Mouse (Mus musculus) naive thymus-derived CD4-positive, alpha-beta T cell, adult 2 months (primary cell): ENCODE measurements around the gene Armc3.

Experiments
- DNase-seq: peaks from one replicate; pipeline ENCODE4 v3.0.0-alpha.2; 2011; ENCODE audit warnings: low read depth

Armc3 gene

DNA sequence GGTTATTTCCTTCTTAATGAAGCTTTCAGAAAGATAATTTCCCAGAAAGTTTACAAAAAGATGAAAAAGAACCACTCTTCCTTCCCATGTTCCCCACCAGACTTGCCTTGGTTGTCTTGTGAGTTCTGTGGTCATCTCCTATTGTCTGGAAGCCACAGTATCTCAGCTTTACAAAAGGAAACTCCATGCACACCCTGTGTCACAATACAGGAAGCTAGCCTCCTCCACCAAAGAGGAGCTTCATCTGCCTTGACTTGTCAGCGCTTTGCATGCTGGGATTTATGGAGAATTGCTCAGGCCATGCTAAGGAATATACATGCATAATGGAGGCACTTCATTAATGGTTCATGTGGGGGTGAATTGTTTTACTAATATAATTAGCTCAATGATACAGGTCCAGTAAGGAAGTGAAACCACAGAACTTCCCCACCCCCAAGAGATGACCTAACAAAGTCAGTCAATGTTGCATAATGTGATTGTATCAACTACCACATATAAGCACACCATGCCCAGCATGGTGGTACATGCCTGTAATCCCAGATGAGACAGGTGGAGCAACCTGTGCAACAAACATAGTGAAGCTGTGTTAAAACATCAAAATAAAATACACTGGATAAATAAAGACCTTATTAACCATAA lies 152.6 kb downstream of the Armc3 start:
- DNase-seq, result no peak

GRCm38 (mm10) chr2:19353158-19353557 lies 154.1 kb downstream of the Armc3 start:
- DNase-seq, result no peak
